Mouse (Mus musculus) forebrain, embryonic 10.5 days (tissue): ENCODE measurements around the gene Rab5if. TPM values are rescaled to one million over a fixed set of nuclear protein-coding genes. Genes with fewer than 3 reads are reported as not detected.

ENCODE experiments used
- DNase-seq: peaks from one replicate; pipeline ENCODE4 v3.0.0-alpha.2; 2017; ENCODE audit warnings: low spot score; ENCODE audit errors: extremely low spot score
- H3K27ac ChIP-seq: fragments of 300-500 bp; sonication (generic); 2 replicates; pipeline ENCODE4 v1.5.1; 2016; ENCODE audit warnings: mild to moderate bottlenecking
- H3K27me3 ChIP-seq: fragments of 300-500 bp; sonication (generic); 2 replicates; pipeline ENCODE4 v1.6.1; 2016; ENCODE audit warnings: mild to moderate bottlenecking; ENCODE audit not compliant: poor library complexity, severe bottlenecking
- H3K36me3 ChIP-seq: fragments of 300-500 bp; sonication (generic); replicated peaks from 2 replicates; pipeline ENCODE4 v1.6.1; 2016; ENCODE audit warnings: mild to moderate bottlenecking, moderate library complexity
- H3K4me1 ChIP-seq: fragments of 300-500 bp; sonication (generic); 2 replicates; pipeline ENCODE4 v1.6.1; 2016
- H3K4me3 ChIP-seq: fragments of 300-500 bp; sonication (generic); 2 replicates; pipeline ENCODE4 v1.5.1; 2016; ENCODE audit warnings: mild to moderate bottlenecking, moderate library complexity
- H3K9me3 ChIP-seq: fragments of 300-500 bp; sonication (generic); 2 replicates; pipeline ENCODE4 v1.6.1; 2016; ENCODE audit warnings: mild to moderate bottlenecking, moderate library complexity
- WGBS: fragments of 180-500 bp; shearing (Covaris S2); methylation state at CpG from one replicate; pipeline ENCODE4 v1.1.7; 2016; 5-methylcytosine and 5-hydroxymethylcytosine counted together
- polyA plus RNA-seq: library from polyadenylated mRNA; unstranded; fragments of >200 nt; fragmentation: Nextera tagmentation; extraction: Ambion mirVana; gene quantifications from 2 replicates; pipeline ENCODE4 v1.2.1, GENCODE M21; 2016

Rab5if gene
- polyA plus RNA-seq, 1 experiment from 2014 or later, result 185 TPM

GRCm38 (mm10) chr2:156923057-156923456, 60.1 kb downstream of the Rab5if start:
- no peak for DNase-seq
- Histone ChIP-seq H3K9me3 (no peaks in the 10 kb centered on the region), H3K4me1 (0 out of 2 replicates have a peak, but pooled peaks cover 6% of the 10 kb centered on the region), H3K4me3 (no peak overlapping the region), H3K27me3 (no peaks in the 10 kb centered on the region), H3K27ac (no peak overlapping the region), H3K36me3 (no peaks in the 10 kb centered on the region)
- WGBS, result 85% methylated on average over 5 of the region's 5 CpGs

Other genes starting within 250 kb of the Rab5if start
- 117 and 126 TPM in 2 replicates for gene Dlgap4, start 249.4 kb upstream of the Rab5if start, polyA plus RNA-seq
- gene Myl9, start 87.7 kb upstream of the Rab5if start, polyA plus RNA-seq, result 79.0 and 80.3 TPM in 2 replicates
- 108 and 109 TPM in 2 replicates for gene Tgif2, start 23.1 kb upstream of the Rab5if start, polyA plus RNA-seq
- gene 4930518I15Rik, start 5.2 kb upstream of the Rab5if start, polyA plus RNA-seq, result 7.7 and 9.3 TPM in 2 replicates
- 0.60 and 0.94 TPM in 2 replicates for gene Sla2, start 24.1 kb downstream of the Rab5if start, polyA plus RNA-seq
- 44.6 and 46.4 TPM in 2 replicates for gene Ndrg3, start 128.9 kb downstream of the Rab5if start, polyA plus RNA-seq
- gene Dsn1, start 144.0 kb downstream of the Rab5if start, polyA plus RNA-seq, result 58.0 and 59.1 TPM in 2 replicates
- 3.5 and 4.0 TPM in 2 replicates for gene Soga1, start 216.1 kb downstream of the Rab5if start, polyA plus RNA-seq
- gene Tldc2, start 223.9 kb downstream of the Rab5if start, polyA plus RNA-seq, result not detected in 2 replicates